Mouse (Mus musculus) heart, postnatal 4 days (tissue): ENCODE data around the gene Stxbp5l. TPM values are rescaled to one million over a fixed set of nuclear protein-coding genes. Genes with fewer than 3 reads are reported as not detected.
"Not testable (repeated sequence)": the region's sequence is repeated elsewhere in the genome, so short reads cannot be mapped to it uniquely, and the experiment has no call there.

Source experiments
- DNase-seq: peaks from one replicate; pipeline ENCODE4 v3.0.0; 2021
- total RNA-seq, 2 experiments: library from RNA; stranded (reverse); gene quantifications; 2 replicates each; pipeline ENCODE4 v1.2.3; 2021

Gene Stxbp5l
- under 1 TPM; 0.16 to 0.48 TPM for total RNA-seq

DNA sequence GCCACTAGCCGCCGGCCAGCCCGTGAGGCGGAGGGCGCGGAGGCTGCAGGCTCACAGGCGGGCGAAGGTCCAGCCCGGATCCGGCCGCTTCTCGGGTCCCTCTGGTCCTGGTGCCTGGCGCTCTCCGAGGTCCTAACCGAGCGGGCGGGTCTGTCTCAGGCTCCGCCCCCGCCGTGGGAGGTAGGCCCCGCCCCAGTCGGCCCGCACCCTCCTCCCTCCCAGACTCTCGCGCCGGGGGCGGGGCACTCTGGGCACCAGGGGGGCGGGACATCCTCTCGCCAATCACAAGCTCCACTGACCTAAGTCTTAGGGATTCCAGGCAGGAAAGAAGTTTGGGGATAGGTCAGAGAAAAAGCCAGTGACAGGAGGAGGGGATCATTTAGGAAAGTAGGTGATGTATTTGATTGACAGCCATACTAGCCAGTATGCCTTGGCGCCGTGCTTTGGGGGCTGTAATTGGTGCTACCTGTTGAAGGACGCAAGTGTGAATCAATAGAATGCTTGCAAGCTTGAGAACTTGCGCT is at the start of gene Stxbp5l:
Gene Stxbp5l (minus strand): TSS at position 142 of the 524 bp plus-strand sequence.
- DNase-seq: peak; percentile 94

DNA sequence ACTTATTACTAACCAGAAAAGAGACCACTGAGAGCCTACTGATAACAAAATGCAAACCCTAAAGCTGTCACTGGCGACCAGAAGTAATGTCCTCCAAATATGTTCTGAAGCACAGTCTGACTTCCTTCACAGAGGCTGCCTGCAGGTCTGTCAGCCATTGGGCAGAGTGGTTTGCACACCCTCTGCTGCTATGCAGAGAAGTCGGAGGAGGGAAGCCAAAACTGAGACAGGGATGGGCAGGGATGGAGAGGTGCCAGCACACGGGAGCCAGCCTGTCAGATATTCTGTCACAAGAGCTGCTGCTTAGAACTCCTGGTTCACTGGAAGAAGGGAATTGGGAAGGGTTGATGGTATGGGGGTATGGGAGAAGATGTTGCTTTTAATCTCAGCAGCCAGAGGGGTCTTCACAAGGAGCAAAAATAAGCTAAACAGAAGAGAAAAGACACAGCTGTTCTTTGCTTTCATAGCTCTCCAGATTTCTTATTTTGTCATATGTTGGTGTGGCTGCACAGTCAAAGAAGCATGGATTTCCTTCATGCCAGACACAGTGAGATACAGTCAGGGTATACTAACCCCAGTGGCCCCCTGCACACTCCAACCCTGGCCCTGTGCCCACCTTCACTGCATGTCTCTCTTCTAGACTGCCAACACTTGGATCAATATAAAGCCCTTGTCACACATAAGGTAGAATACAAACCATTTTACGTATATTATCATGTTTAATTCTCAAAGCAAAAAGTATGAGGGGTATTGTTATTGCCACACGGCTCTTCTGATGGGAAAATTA is 48.8 kb upstream of the Stxbp5l start:
- DNase-seq: no peak

DNA sequence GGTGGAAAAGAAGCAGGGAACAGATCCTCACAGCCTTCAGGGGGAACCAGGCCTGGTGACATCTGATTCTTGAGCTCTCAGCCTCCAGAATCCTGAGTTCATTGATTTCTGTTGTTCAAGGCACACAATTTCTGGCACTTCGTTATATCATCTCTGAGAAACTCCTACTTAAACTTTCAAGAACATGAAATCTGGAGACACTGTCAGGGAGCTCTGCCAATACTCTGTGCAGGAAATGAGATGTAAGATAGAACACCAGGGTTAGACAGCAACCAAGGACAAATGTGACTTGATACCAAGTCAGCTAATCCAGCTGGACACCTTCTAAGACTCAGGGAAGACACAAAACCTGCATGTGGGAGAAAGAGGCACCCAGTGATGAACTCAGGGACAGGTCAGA is 40.7 kb upstream of the Stxbp5l start:
- no peak for DNase-seq

DNA sequence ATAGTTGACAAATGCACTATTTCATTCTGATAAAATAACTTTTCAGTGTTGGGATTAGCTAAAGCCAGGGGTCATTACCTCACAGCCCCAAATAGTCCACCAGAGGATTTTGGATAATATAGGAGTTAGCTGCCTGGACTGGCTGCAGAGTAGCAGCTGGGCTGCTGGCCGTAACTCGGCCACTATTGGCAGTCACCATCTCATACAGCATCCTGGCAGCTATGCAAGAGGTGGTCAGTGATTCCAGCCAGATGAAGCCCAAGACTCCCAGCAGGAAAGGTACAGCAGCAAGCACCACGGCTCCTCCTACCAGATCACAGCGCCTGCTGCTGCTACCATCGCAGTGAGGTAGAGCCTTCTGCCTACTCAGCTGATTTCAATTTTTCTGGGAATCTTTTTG is 38.1 kb upstream of the Stxbp5l start:
- peak; percentile 21 for DNase-seq

- no peak for DNase-seq
Measured at GRCm38 (mm10) chr16:37421851-37422250, 37.1 kb upstream of the Stxbp5l start.

- no peak for DNase-seq
Measured at GRCm38 (mm10) chr16:37420512-37420911, 35.8 kb upstream of the Stxbp5l start.

GRCm38 (mm10) chr16:37405536-37405935 is 20.8 kb upstream of the Stxbp5l start:
- DNase-seq: no peak

- DNase-seq: no peak
Measured at GRCm38 (mm10) chr16:37404922-37405321, 20.2 kb upstream of the Stxbp5l start.

DNA sequence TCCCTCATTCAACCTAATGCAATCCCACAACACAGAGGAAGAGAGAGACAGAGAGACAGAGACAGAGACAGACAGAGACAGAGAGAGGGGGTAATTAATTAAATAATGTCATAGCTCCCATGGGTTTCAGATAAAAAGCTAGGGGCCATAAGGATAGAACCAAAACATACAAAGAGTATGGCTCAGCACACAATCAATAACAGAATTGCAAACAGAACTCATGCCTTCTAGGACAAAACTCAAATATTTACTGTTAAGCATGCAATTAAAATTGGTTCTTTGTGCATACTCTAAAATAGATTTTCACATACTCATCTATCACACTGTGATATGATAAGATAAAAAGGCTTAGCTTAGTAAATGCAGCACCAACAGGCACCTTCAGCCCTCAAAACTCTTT is 5.2 kb upstream of the Stxbp5l start:
- DNase-seq: no peak

GRCm38 (mm10) chr16:37389201-37389905 is 4.6 kb upstream of the Stxbp5l start:
- no peak for DNase-seq

DNA sequence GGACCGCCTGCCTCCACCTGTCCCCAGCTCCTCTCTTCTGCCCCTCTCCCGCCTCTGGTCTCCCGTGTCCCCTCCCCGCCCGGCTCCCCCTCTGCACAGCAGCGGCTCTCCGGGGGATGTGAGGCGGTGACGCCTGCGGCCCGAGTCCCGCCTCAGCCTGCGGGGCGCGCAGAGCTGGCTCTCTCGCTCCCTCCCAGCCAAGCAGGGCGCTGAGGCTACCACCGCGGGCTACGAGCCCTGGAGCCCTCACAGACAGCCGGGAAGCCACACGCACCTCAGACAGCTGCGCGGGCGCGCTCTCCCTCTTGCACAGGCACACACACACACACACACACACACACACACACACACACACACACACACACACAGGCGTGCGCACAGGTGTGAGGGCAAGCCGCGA is 393 bp downstream of the Stxbp5l start:
- peak; percentile 16 for DNase-seq

GRCm38 (mm10) chr16:37383426-37383825 is 1.3 kb downstream of the Stxbp5l start:
- no peak for DNase-seq

DNA sequence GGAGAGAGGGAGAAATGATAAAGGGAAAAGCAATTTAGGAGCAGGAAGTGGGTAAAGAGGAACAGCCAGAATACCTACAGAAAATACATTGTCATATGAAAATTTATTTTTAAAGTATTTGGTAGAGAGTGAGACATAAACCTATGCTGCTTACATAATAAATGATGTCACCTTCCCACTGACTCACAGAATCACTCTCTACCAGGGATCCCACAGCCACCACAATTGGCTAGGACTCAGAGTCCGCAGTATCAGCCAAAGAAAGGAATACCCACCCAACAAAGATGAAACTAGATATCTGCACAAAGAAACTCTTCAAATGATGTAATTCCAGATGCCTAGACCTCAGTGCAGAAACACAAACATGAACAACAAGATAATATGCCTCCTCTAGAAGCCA is 12.0 kb downstream of the Stxbp5l start:
- no peak for DNase-seq

DNA sequence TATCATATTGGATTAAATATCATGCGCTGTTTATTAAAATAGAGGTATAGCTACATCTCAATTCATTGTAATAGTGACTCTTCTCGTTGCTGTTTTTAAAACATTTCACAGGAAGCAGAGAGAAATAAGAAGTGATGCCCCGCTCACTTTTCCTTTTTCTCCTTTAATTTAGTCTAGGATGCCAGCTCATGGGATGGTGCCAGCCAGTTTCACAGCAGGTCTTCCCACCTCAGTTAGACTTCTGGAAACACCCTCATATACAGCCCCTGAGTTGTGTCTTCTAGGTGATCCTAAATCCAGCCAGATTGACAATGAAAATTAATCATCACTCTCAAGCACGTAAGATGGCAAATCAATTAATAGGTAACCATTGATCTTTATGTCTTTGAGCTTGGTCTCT is 17.3 kb downstream of the Stxbp5l start:
- DNase-seq: no peak

- no peak for DNase-seq
Measured at GRCm38 (mm10) chr16:37363958-37364357, 20.8 kb downstream of the Stxbp5l start.

DNA sequence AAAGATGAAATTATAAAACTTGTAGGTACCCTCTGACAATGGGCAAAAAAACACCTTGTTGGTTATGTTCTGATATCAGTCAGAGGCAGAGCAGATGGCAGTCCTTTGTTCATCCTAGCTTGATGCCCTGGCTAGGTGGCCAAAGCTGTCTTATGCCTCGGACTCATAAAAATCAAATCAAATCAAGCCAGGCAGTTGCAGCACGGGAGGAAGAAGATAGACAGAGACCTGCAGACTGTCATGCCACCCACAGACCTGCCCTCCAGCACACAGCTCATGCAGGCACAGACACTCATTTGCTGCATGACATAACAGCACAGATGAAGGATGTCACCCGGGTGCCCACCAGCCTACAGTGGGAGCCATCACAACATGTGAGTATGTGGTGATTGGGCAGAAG is 29.1 kb downstream of the Stxbp5l start:
- DNase-seq: no peak

DNA sequence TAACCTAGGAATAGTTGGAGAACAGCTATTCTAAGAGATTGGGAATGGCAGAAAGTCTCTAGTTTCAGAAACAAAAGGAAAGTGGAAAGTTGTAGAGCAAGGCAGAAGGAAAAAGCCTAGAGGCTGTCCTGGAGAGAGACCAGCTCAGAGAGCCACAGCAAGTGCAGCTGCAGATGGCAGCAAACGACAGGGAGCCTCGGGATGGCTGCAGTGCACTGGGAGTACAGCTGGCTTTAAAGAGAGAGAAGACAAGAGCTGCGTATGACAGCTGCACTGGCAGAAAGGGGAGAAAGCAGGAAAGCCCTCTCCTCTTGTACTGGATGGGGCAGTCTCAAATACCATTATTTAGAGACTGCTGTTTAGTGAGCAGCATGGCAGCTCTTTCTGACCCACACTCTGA is 37.7 kb downstream of the Stxbp5l start:
- DNase-seq: peak; percentile 45

DNA sequence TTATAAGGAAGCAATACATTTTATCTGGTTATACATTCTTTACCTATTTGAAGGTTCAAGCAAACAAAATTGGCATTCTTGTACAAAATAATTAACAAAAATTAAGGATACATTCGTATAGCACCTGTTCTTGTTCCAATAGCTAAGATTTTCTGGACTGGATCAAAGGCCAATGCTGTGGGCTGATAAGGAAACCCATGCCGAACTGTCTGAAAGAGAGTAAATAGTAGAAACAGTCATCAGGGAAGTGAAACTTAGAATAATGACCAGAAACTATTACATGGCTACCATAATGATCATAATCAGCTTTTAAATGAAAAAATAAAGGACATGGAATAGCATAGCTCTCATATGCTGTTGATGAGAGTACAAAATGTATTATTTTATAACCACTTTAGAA is 39.8 kb downstream of the Stxbp5l start:
- DNase-seq: no peak

DNA sequence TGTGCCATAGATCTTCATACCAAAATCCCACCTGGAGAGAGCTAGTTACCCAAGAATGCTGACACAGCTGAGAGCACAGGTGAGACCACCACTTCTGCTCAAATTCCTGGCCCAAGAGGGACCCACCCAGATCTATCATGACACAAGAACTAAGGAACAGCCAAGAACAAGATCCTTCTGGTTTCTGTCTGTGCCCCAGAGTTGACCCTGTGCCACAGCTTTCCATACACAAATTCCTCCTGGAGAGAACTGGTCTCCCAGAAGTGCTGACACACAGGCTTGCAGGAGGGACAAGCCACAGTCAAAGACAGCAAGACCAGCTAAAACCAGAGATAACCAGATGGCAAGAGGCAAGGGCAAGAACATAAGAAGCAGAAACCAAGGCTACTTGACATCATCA is 43.3 kb downstream of the Stxbp5l start:
- DNase-seq: not testable (repeated sequence)

DNA sequence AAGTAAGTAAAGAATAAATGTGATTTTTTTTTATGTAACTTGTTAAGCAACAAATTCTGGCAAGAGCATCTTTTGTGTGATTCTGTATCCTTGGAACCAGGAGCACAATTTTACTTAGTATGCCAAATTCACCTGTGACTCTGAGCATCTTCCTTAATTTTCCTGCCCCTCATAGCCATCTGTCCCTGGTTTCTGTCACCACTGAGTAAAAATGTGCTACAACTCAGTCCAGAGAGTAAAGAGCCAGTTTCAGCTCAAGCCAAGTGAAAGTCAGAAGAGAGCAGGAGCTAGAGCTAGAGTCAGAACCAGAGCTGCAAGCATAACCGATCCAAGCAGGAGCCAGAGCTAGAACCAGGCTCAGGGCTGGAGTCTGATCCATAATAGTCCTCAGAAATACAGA is 46.6 kb downstream of the Stxbp5l start:
- no peak for DNase-seq

- no peak for DNase-seq
Measured at GRCm38 (mm10) chr16:37337529-37337928, 47.2 kb downstream of the Stxbp5l start.

GRCm38 (mm10) chr16:37304441-37304840 is 80.3 kb downstream of the Stxbp5l start:
- DNase-seq: no peak

DNA sequence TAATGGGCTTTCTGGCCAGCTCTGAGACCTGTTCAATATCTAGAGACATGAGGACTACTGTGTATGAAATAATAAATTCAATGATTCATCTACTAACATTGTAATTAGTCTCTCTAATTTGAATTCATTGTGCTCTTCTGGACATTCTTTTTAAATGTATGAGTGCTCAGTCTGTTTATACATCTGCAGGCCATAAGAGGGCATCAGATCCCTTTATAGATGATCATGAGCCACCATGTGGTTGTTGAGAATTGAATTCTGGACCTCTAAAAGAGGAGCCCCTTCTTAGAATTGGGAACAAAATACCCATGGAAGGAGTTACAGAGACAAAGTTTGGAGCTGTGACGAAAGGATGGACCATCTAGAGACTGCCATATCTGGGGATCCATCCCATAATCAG is 92.2 kb downstream of the Stxbp5l start:
- no peak for DNase-seq

DNA sequence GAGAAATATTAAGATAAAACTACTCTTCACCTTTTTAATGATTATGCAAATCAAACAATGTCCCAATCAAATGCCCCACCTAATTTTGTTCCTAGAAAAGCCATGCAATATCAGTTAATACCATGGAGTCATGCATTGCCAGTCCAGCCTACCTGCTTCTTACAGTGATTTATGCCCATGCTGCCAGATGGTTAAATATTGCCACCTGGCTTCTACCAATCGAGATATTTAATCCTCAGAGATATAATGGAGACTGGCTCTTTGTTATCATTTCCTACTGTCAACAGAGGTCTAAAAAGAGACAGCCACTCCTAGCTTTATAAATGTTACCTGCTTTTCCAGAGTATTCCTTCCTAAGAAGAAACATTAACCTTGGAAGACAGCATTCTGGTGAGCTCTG is 104.6 kb downstream of the Stxbp5l start:
- DNase-seq: no peak
